Mouse (Mus musculus) intestine, embryonic 16.5 days (tissue): ENCODE measurements around the gene Snapc1. TPM values are rescaled to one million over a fixed set of nuclear protein-coding genes. Genes with fewer than 3 reads are reported as not detected.
A peak's percentile ranks its signal among the peaks of the same experiment; 100 is the strongest.

ENCODE experiments used
- ATAC-seq: fragments of 200-750 bp; cut with Nextera tagmentation; 2 replicates; pipeline ENCODE4 v1.8.0; 2017; ENCODE audit warnings: moderate TSS enrichment, moderate library complexity
- H3K27ac ChIP-seq: fragments of 300-500 bp; sonication (generic); 2 replicates; pipeline ENCODE4 v1.5.1; 2014; ENCODE audit warnings: mild to moderate bottlenecking, low read length
- H3K27me3 ChIP-seq: fragments of 300-500 bp; sonication (generic); replicated peaks from 2 replicates; pipeline ENCODE4 v1.6.1; 2014; ENCODE audit warnings: low read length, control low read depth, mixed read lengths; ENCODE audit not compliant: control insufficient read depth, insufficient read depth
- H3K36me3 ChIP-seq: fragments of 300-500 bp; sonication (generic); 2 replicates; pipeline ENCODE4 v1.6.1; 2014; ENCODE audit warnings: low read length, control low read depth; ENCODE audit not compliant: control insufficient read depth, insufficient read depth
- H3K4me1 ChIP-seq: fragments of 300-500 bp; sonication (generic); 2 replicates; pipeline ENCODE4 v1.6.1; 2014; ENCODE audit warnings: low read length, control low read depth, mixed read lengths; ENCODE audit not compliant: control insufficient read depth, insufficient read depth
- H3K4me2 ChIP-seq: fragments of 300-500 bp; sonication (generic); 2 replicates; pipeline ENCODE4 v1.6.1; 2014; ENCODE audit warnings: low read depth, low read length, control low read depth
- H3K4me3 ChIP-seq: fragments of 300-500 bp; sonication (generic); 2 replicates; pipeline ENCODE4 v1.5.1; 2014; ENCODE audit warnings: mild to moderate bottlenecking, low read length
- H3K9ac ChIP-seq: fragments of 300-500 bp; sonication (generic); 2 replicates; pipeline ENCODE4 v1.6.1; 2014; ENCODE audit warnings: low read depth, low read length
- H3K9me3 ChIP-seq: fragments of 300-500 bp; sonication (generic); 2 replicates; pipeline ENCODE4 v1.6.1; 2016; ENCODE audit warnings: low read length, control low read depth; ENCODE audit not compliant: control insufficient read depth
- WGBS: fragments of 180-500 bp; shearing (Covaris S2); extraction: QIAGEN DNeasy Blood & Tissue Kit; methylation state at CpG from one replicate; pipeline ENCODE4 v1.1.7; 2014; 5-methylcytosine and 5-hydroxymethylcytosine counted together
- polyA plus RNA-seq: library from polyadenylated mRNA; unstranded; fragments of >200 nt; fragmentation: Nextera tagmentation; extraction: Ambion mirVana; gene quantifications from 2 replicates; pipeline ENCODE4 v1.2.1, GENCODE M21; 2015

Gene Snapc1
- polyA plus RNA-seq, 1 experiment from 2014 or later: 14.6 TPM

DNA sequence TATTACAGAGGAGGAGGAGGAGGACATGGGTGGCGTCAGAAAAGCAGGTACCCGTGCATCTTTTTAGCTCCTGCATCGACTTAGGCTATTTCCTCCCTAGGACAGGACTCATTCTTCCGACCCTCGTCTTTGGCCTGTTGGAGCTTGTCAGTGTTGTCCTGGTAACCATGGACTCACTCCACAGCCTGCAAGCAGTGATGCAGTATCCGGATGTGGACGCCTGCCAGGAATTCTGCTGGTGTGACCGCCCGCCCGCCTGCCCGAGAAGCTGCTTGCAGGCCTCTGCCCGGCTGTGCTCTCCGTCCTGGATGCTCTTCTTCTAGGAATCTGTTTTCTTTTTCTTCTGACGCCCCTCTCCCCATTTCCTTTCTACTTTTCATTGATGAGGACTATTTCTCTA lies 18.3 kb downstream of the Snapc1 start:
- Histone ChIP-seq H3K9me3 (no peaks in the 10 kb centered on the region), H3K9ac (no peak overlapping the region), H3K4me2 (no peak overlapping the region), H3K4me1 (no peaks in the 10 kb centered on the region), H3K4me3 (no peak overlapping the region), H3K36me3 (peaks cover 12% of the 10 kb centered on the region; the same call in 1 of the 2 replicates), H3K27ac (no peak overlapping the region), H3K27me3 (no peaks in the 10 kb centered on the region)
- peak; percentile 50; the same call in 1 of the 2 replicates for ATAC-seq
- WGBS: 69% methylated on average over 14 of the region's 14 CpGs

GRCm38 (mm10) chr12:73986299-73986698 lies 22.0 kb downstream of the Snapc1 start:
- Histone ChIP-seq H3K27me3 (no peaks in the 10 kb centered on the region), H3K4me2 (no peak overlapping the region), H3K9ac (no peak overlapping the region), H3K9me3 (no peaks in the 10 kb centered on the region), H3K36me3 (peaks cover 5% of the 10 kb centered on the region; the same call in 1 of the 2 replicates), H3K27ac (no peak overlapping the region), H3K4me3 (no peak overlapping the region), H3K4me1 (no peaks in the 10 kb centered on the region)
- 80% methylated on average over 7 of the region's 7 CpGs for WGBS
- no peak for ATAC-seq

DNA sequence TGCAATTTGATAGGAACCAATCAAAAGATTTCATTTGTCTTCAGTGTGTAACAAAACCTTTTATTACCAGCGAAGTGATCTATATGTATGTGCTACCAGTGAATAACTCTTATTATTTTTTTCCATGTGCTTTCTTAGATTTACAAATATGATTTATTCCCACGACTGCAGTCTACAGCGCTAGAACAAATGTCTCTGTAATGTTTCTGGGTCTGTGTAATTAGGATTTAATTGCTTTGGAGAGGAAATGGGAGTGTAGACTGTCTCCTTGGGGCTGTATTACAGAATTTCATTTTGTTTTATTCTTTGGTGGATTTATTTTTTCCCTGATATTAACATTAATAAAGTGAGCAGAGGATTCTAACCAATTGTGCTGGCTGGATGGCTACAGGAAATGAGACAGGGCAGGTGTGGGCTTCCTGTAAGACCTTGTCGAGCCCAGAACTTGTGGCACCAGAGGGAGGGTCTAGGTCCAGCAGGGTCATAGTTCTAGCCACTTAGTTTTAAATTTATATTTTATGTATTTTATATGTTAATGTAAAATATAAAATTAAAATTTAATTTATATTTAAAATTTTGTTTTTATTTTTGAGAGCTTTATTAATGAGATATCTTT lies 24.2 kb downstream of the Snapc1 start:
- Histone ChIP-seq H3K27ac (no peak overlapping the region), H3K4me1 (no peaks in the 10 kb centered on the region), H3K4me3 (no peak overlapping the region), H3K9me3 (no peaks in the 10 kb centered on the region), H3K36me3 (peaks cover 5% of the 10 kb centered on the region; the same call in 1 of the 2 replicates), H3K9ac (no peak overlapping the region), H3K27me3 (no peaks in the 10 kb centered on the region), H3K4me2 (no peak overlapping the region)
- 87% methylated on average over 4 of the region's 4 CpGs for WGBS
- no peak for ATAC-seq

DNA sequence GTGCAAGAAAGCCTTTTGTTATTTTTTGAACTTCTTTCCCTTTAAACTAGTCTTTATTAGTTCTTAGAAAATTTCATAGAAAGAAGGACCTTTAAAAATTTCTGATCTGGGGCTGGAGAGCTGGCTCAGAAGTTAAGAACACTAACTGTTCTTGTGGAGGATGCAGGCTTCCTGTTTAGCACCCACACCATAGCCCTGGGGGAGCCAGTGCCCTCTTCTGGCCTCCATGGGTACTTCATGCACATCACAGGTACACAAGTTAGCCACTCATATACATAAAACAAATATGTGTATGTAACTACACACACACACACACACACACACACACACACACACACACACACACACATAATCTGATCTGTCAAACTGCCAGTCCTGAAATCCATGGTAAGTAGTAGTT lies 25.3 kb downstream of the Snapc1 start:
- H3K4me1 ChIP-seq: no peaks in the 10 kb centered on the region
- H3K36me3 ChIP-seq: peaks cover 5% of the 10 kb centered on the region; the same call in 1 of the 2 replicates
- no peak overlapping the region for H3K4me2 ChIP-seq
- no peak overlapping the region for H3K4me3 ChIP-seq
- H3K27ac ChIP-seq: no peak overlapping the region
- H3K9me3 ChIP-seq: no peaks in the 10 kb centered on the region
- H3K27me3 ChIP-seq: no peaks in the 10 kb centered on the region
- no peak overlapping the region for H3K9ac ChIP-seq
- ATAC-seq: no peak

- Histone ChIP-seq H3K4me2 (no peak overlapping the region), H3K27me3 (peaks cover 22% of the 10 kb centered on the region), H3K4me3 (no peak overlapping the region), H3K9ac (no peak overlapping the region), H3K4me1 (no peaks in the 10 kb centered on the region; the same call in 1 of the 2 replicates), H3K36me3 (no peaks in the 10 kb centered on the region), H3K9me3 (no peaks in the 10 kb centered on the region), H3K27ac (no peak overlapping the region)
- 58% methylated on average over 12 of the region's 12 CpGs for WGBS
- no peak for ATAC-seq
These were observed 32.6 kb downstream of the Snapc1 start for GRCm38 (mm10) chr12:73996906-73997296.

- ATAC-seq: peak; percentile 26; the same call in 1 of the 2 replicates
- Histone ChIP-seq H3K36me3 (no peaks in the 10 kb centered on the region), H3K4me3 (peak within 1 kb of the TSS; percentile 58), H3K4me2 (peak within 1 kb of the TSS; percentile 93), H3K27ac (no peak within 1 kb of the TSS), H3K9me3 (no peaks in the 10 kb centered on the region), H3K9ac (peak within 1 kb of the TSS; percentile 65), H3K4me1 (no peaks in the 10 kb centered on the region; the same call in 1 of the 2 replicates), H3K27me3 (peaks cover 22% of the 10 kb centered on the region)
- 1% methylated on average over 41 of the region's 67 CpGs for WGBS
These were observed 33.2 kb downstream of the Snapc1 start, which contains the start of gene Syt16 for GRCm38 (mm10) chr12:73997297-73998127. Syt16 (plus strand) TSS chr12:73997661.

DNA sequence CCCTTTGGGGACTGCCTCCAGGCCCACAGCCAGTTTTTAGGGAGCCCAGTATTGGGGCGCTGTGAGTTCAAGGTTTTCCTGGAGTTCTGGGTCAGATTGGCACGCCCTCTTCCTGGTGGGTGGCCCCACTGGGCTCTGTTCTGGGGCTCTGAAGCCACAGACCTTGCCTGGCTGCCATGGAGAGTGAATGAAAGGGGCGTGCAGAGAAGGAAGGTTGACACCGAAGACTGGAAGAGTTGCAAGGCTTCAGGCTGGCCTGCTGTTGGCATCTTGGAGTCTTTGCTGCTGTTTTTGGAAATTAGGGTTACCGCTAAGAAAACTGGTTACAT lies 33.8 kb downstream of the Snapc1 start:
- Histone ChIP-seq H3K27me3 (peaks cover 22% of the 10 kb centered on the region), H3K4me1 (no peaks in the 10 kb centered on the region; the same call in 1 of the 2 replicates), H3K36me3 (no peaks in the 10 kb centered on the region), H3K9ac (peak overlapping the region; percentile 65), H3K27ac (no peak overlapping the region), H3K4me3 (peak overlapping the region; percentile 58), H3K4me2 (peak overlapping the region; percentile 93), H3K9me3 (no peaks in the 10 kb centered on the region)
- ATAC-seq: no peak
- WGBS: 41% methylated on average over 5 of the region's 5 CpGs

GRCm38 (mm10) chr12:74002449-74002848 lies 38.2 kb downstream of the Snapc1 start:
- WGBS: 89% methylated on average over 9 of the region's 9 CpGs

DNA sequence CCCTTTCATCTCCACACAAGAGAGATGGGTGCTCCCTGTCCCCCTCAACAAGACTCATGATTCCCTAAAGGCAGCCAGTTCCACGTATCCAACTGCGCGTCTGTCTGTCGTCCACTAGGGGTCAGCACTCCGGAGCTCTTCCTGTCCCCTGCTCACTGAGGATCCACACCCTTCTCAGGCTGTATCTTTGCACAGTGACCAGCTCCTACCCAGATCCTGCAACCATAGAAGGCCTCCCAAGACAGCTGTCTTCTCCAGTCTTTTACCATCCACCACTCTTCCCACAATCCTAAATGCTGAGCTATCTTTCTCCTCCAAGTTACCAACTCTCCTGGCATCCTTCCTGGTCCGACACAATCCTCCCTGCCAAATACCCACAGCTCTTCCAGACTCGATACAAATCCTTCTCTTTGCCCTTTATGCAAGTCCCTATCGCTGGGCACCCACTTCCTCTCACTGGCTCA lies 45.2 kb downstream of the Snapc1 start:
- no peak for ATAC-seq
- WGBS: 28% methylated on average over 8 of the region's 8 CpGs
- H3K4me2 ChIP-seq: no peak overlapping the region
- H3K27me3 ChIP-seq: no peaks in the 10 kb centered on the region
- H3K9me3 ChIP-seq: no peaks in the 10 kb centered on the region
- no peak overlapping the region for H3K9ac ChIP-seq
- H3K4me3 ChIP-seq: no peak overlapping the region
- H3K27ac ChIP-seq: no peak overlapping the region
- no peaks in the 10 kb centered on the region for H3K36me3 ChIP-seq
- H3K4me1 ChIP-seq: no peaks in the 10 kb centered on the region

More at GRCm38 (mm10) chr12:74002449-74002848, 38.2 kb downstream of the Snapc1 start:
- no peak for ATAC-seq
- no peaks in the 10 kb centered on the region; the same call in 1 of the 2 replicates for H3K4me1 ChIP-seq
- H3K9me3 ChIP-seq: no peaks in the 10 kb centered on the region
- H3K36me3 ChIP-seq: no peaks in the 10 kb centered on the region
- no peak overlapping the region for H3K4me3 ChIP-seq
- no peak overlapping the region for H3K27ac ChIP-seq
- H3K9ac ChIP-seq: no peak overlapping the region
- H3K4me2 ChIP-seq: no peak overlapping the region
- peaks cover 9% of the 10 kb centered on the region for H3K27me3 ChIP-seq
